In genomic region chr2:180170806-180171521, GRCm38 (mm10) we compare ENCODE assay signal across 8 mouse cellular contexts. TPM values are rescaled to one million over a fixed set of nuclear protein-coding genes. Genes with fewer than 3 reads are reported as not detected.
DNase-seq lines count a peak whose midpoint lies in the region; ATAC-seq lines count a peak whose summit lies in the region.

Adrm1 (plus strand) TSS chr2:180171485.

- peak; percentile 99 for ATAC-seq in forebrain, embryonic 11.5 days (replicated peaks; ENCODE audit: low FRiP score)
- peak; percentile 98 for ATAC-seq in heart, embryonic 16.5 days (replicated peaks; ENCODE audit: extremely low read depth, insufficient read depth, low FRiP score)
- peak; percentile 97 for ATAC-seq in liver, embryonic 15.5 days (ENCODE audit: insufficient read depth)
- peak; percentile 99 for ATAC-seq in neural tube, embryonic 12.5 days (ENCODE audit: low FRiP score, low read depth)

- H3K4me2 ChIP-seq in forebrain, embryonic 11.5 days (ENCODE audit: low read depth, low read length, severe bottlenecking): peak within 1 kb of the TSS; percentile 91
- H3K4me2 ChIP-seq in heart, embryonic 16.5 days (ENCODE audit: low read depth, low read length): peak within 1 kb of the TSS; percentile 84
- H3K4me2 ChIP-seq in liver, embryonic 15.5 days: peak within 1 kb of the TSS; percentile 93
- peak within 1 kb of the TSS; percentile 86 for H3K4me2 ChIP-seq in neural tube, embryonic 12.5 days (replicated peaks)

- H3K4me1 ChIP-seq in forebrain, embryonic 11.5 days (replicated peaks; ENCODE audit: control insufficient read depth, insufficient read depth, low read length): peaks cover 13% of the 10 kb centered on the region
- H3K4me1 ChIP-seq in heart, embryonic 16.5 days (ENCODE audit: control insufficient read depth, insufficient read depth, low read length): peaks cover 15% of the 10 kb centered on the region
- H3K4me1 ChIP-seq in liver, embryonic 15.5 days (replicated peaks): peaks cover 25% of the 10 kb centered on the region
- H3K4me1 ChIP-seq in neural tube, embryonic 12.5 days: peaks cover 22% of the 10 kb centered on the region

- H3K9me3 ChIP-seq in forebrain, embryonic 11.5 days (ENCODE audit: control insufficient read depth, low read length): no peaks in the 10 kb centered on the region
- no peaks in the 10 kb centered on the region for H3K9me3 ChIP-seq in heart, embryonic 16.5 days (replicated peaks; ENCODE audit: control insufficient read depth, low read length)
- H3K9me3 ChIP-seq in liver, embryonic 15.5 days (replicated peaks): no peaks in the 10 kb centered on the region
- no peaks in the 10 kb centered on the region for H3K9me3 ChIP-seq in neural tube, embryonic 12.5 days

- peak within 1 kb of the TSS; percentile 99 for H3K4me3 ChIP-seq in forebrain, embryonic 11.5 days (ENCODE audit: low read depth, low read length)
- peak within 1 kb of the TSS; percentile 97 for H3K4me3 ChIP-seq in heart, embryonic 16.5 days (ENCODE audit: low read length)
- peak within 1 kb of the TSS; percentile 97 for H3K4me3 ChIP-seq in liver, embryonic 15.5 days (replicated peaks)
- H3K4me3 ChIP-seq in neural tube, embryonic 12.5 days: peak within 1 kb of the TSS; percentile 86

- no peaks in the 10 kb centered on the region; the same call in 1 of the 2 replicates for H3K36me3 ChIP-seq in forebrain, embryonic 11.5 days (ENCODE audit: control insufficient read depth, insufficient read depth, low read length)
- peaks cover 19% of the 10 kb centered on the region for H3K36me3 ChIP-seq in heart, embryonic 16.5 days (ENCODE audit: control insufficient read depth, insufficient read depth)
- peaks cover 32% of the 10 kb centered on the region for H3K36me3 ChIP-seq in liver, embryonic 15.5 days (replicated peaks)
- H3K36me3 ChIP-seq in neural tube, embryonic 12.5 days: peaks cover 27% of the 10 kb centered on the region

- no peaks in the 10 kb centered on the region for H3K27me3 ChIP-seq in forebrain, embryonic 11.5 days (ENCODE audit: control insufficient read depth, insufficient read depth, low read length)
- no peaks in the 10 kb centered on the region for H3K27me3 ChIP-seq in heart, embryonic 16.5 days (ENCODE audit: control insufficient read depth, insufficient read depth, low read length)
- H3K27me3 ChIP-seq in liver, embryonic 15.5 days: no peaks in the 10 kb centered on the region
- no peaks in the 10 kb centered on the region for H3K27me3 ChIP-seq in neural tube, embryonic 12.5 days (replicated peaks)

- H3K9ac ChIP-seq in forebrain, embryonic 11.5 days (ENCODE audit: low read length): peak within 1 kb of the TSS; percentile 93
- peak within 1 kb of the TSS; percentile 99 for H3K9ac ChIP-seq in heart, embryonic 16.5 days (ENCODE audit: low read length)
- H3K9ac ChIP-seq in liver, embryonic 15.5 days: peak within 1 kb of the TSS; percentile 97
- peak within 1 kb of the TSS; percentile 91 for H3K9ac ChIP-seq in neural tube, embryonic 12.5 days

- peak within 1 kb of the TSS; percentile 59 for H3K27ac ChIP-seq in forebrain, embryonic 11.5 days (ENCODE audit: low read depth, low read length)
- peak within 1 kb of the TSS; percentile 95 for H3K27ac ChIP-seq in heart, embryonic 16.5 days (ENCODE audit: low read length)
- H3K27ac ChIP-seq in liver, embryonic 15.5 days (replicated peaks): peak within 1 kb of the TSS; percentile 93
- peak within 1 kb of the TSS; percentile 71; the same call in 1 of the 2 replicates for H3K27ac ChIP-seq in neural tube, embryonic 12.5 days

- DNase-seq in CD8-positive naive resting alpha-beta T cell, adult 2 months (ENCODE audit: low read depth in 2 of 2, low spot score in 2 of 2): peak; percentile 97 to 98
- peak; percentile 91 for DNase-seq in c-Kit-positive CD71-negative TER-119-negative erythroid progenitor cells, embryonic 14.5 days (ENCODE audit: low read depth)
- DNase-seq in forebrain, embryonic 11.5 days (ENCODE audit: low spot score): peak; percentile 99
- DNase-seq in kidney, postnatal 36 days: peak; percentile 97 to 98
- peak; percentile 93 for DNase-seq in telencephalon, adult 2 months (ENCODE audit: low read depth, low spot score)

- WGBS in forebrain, embryonic 11.5 days: 6% methylated on average over 41 of the region's 41 CpGs
- 5% methylated on average over 41 of the region's 41 CpGs for WGBS in heart, embryonic 16.5 days
- 4% methylated on average over 41 of the region's 41 CpGs for WGBS in liver, embryonic 15.5 days (ENCODE audit: insufficient replicate concordance)
- 6% methylated on average over 41 of the region's 41 CpGs for WGBS in neural tube, embryonic 12.5 days

RNA-seq across cellular contexts. Expression of gene Adrm1, which starts in this region (rescaled TPM):
- polyA plus RNA-seq in forebrain, embryonic 11.5 days (2014; fragmentation: Nextera tagmentation; extraction: Ambion mirVana): 200 and 207 TPM in 2 replicates
- 133 and 148 TPM in 2 replicates for polyA plus RNA-seq in heart, embryonic 16.5 days (2015; fragmentation: Nextera tagmentation; extraction: Ambion mirVana)
- 107 and 109 TPM in 2 replicates for polyA plus RNA-seq in liver, embryonic 15.5 days (2015; fragmentation: Nextera tagmentation; extraction: Ambion mirVana)
- polyA plus RNA-seq in neural tube, embryonic 12.5 days (2016; fragmentation: Nextera tagmentation; extraction: Ambion mirVana): 218 and 221 TPM in 2 replicates

Comparison
In these comparisons a context has a peak if more than half of its experiments do, and no peak if none do; other contexts are left out.
1. Peak in every context shown above with its lines: DNase-seq, ATAC-seq, H3K4me3 ChIP-seq and H3K27ac ChIP-seq.